Mouse (Mus musculus): ENCODE data around the gene Kcnmb1. TPM values are rescaled to one million over a fixed set of nuclear protein-coding genes. Genes with fewer than 3 reads are reported as not detected.

Gene Kcnmb1
- polyA plus RNA-seq (2012): not detected in 2 replicates

DNA sequence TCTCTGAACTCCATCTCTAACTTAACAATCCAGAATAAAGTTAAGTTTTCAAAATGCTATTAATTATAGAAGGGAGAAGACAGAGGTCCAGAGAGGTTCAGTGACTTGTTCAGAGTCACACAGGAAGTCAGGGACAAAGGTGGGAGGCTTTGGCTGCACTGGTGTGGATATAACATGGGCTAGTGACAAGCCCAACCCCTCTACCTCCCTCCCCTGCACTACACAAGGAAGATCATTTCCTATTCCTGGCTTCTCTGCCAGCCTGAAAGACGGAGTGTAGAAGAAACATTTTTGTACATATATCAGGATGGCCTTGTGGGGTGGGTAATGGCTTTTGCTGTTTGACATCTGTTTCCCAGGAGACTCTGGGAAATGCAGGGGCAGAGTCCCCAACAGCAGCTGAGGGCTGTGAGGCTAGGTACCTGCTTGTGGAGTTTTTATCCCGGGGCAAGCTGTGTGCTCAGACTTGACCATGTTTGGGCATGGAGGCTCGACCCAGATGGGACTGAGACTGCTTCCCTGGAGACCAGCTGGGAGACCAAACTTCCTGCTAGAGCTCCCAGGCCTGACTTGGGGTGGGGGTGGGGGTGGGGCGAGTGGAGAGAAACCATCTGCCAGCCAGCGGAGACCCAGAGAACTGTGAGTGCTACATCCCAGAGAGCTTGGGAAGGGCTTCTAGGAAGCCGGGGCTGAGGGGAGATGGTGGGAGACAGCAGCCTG lies at the start of gene Kcnmb1:
Gene Kcnmb1 (plus strand): TSS at position 326 of the 720 bp plus-strand sequence.
- TF ChIP-seq GATA1 (IDR thresholded peaks at IDR 0.05; ENCODE audit: low read length): no peak

DNA sequence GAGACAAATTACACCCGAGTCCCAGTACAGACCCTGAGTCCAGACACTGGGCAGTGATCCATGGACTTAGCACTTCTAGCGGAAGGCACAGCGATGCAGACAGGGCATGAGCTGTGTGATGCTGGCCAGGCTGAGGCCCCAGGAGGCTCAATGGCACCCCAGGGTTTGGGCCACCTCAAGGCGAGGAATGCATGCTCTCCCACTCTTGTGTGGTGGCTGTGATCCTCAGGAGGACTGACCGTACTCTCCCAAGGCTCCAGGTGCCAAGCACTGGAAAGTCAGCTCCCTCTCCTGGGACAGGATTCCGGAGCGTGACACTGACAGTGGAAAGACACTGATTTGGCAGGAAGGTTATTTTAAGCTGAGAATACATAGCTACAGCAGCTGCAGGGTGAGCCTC lies 49.8 kb upstream of the Kcnmb1 start:
- no peak for TF ChIP-seq GATA1 (IDR thresholded peaks at IDR 0.05; ENCODE audit: low read length)

- no peak for TF ChIP-seq GATA1 (IDR thresholded peaks at IDR 0.05; ENCODE audit: low read length)
Measured at GRCm38 (mm10) chr11:33914216-33914615, 48.6 kb upstream of the Kcnmb1 start.

DNA sequence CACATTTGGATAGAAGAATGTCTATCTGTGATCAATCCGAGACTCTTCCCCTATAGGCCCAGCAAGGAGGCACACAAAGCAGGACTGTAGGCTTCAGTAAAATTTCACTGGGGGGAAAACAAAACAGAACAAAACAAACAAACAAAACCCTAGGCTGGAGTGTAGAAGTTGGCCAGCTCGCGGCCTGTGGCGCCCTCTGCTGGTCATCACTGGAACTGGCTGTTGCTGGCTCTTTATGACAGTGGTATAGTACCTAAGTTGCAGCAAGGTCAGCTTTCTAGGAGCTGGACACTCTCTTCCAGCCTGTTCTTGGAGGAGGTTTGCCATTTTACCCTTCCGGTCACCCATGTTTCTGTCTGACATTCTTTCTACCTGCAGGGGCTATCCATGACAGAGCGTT lies 45.2 kb upstream of the Kcnmb1 start:
- no peak for TF ChIP-seq GATA1 (IDR thresholded peaks at IDR 0.05; ENCODE audit: low read length)

GRCm38 (mm10) chr11:33918424-33918823 lies 44.4 kb upstream of the Kcnmb1 start:
- no peak for TF ChIP-seq GATA1 (IDR thresholded peaks at IDR 0.05; ENCODE audit: low read length)

GRCm38 (mm10) chr11:33919826-33920225 lies 43.0 kb upstream of the Kcnmb1 start:
- no peak for TF ChIP-seq GATA1 (IDR thresholded peaks at IDR 0.05; ENCODE audit: low read length)

- TF ChIP-seq GATA1 (IDR thresholded peaks at IDR 0.05; ENCODE audit: low read length): no peak
Measured at GRCm38 (mm10) chr11:33921451-33921850, 41.4 kb upstream of the Kcnmb1 start.

DNA sequence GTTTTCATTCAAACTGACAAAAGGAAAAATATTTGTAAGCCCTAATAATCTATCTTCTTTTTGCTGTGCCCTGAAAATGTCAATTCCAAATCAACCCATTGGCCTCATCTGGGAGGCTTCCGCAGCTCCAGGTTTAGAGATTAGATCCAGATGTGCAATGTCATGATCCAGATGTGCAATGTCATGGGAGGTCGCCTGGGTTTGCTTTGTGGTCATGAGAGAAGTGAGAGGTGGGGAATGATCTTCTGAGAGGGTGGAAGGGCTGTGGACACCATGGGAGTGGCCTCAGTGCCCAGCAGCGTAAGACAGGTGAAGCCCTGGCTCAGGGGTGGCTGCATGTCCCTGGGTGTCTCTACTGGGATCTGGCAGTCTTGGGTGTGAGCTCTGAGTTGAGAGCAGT lies 39.8 kb upstream of the Kcnmb1 start:
- TF ChIP-seq GATA1 (IDR thresholded peaks at IDR 0.05; ENCODE audit: low read length): no peak

DNA sequence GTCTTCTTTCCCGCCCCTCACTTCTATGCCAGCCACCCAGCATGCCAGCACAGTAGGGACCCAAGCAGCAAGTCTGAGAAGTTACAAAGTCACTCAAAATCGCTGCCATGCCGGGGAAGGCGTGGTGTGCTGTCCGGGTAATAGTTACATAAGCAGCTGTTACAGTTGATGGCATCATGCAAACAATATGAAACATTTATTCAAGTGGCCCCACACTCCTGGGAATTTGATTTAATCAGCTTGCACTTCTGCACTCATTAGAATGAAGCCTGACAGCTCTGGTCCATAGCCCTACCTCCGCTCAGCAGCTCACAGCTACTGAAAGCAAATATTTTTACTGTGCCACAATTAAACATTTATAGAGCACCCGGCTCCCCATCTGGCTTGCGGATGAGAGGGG lies 37.0 kb upstream of the Kcnmb1 start:
- no peak for TF ChIP-seq GATA1 (IDR thresholded peaks at IDR 0.05; ENCODE audit: low read length)

- no peak for TF ChIP-seq GATA1 (IDR thresholded peaks at IDR 0.05; ENCODE audit: low read length)
Measured at GRCm38 (mm10) chr11:33926551-33926950, 36.3 kb upstream of the Kcnmb1 start.

GRCm38 (mm10) chr11:33927321-33927720 lies 35.5 kb upstream of the Kcnmb1 start:
- TF ChIP-seq GATA1 (IDR thresholded peaks at IDR 0.05; ENCODE audit: low read length): no peak

- no peak for TF ChIP-seq GATA1 (IDR thresholded peaks at IDR 0.05; ENCODE audit: low read length)
Measured at GRCm38 (mm10) chr11:33927836-33928235, 35.0 kb upstream of the Kcnmb1 start.

- TF ChIP-seq GATA1 (IDR thresholded peaks at IDR 0.05; ENCODE audit: low read length): no peak
Measured at GRCm38 (mm10) chr11:33928658-33929057, 34.2 kb upstream of the Kcnmb1 start.

- no peak for TF ChIP-seq GATA1 (IDR thresholded peaks at IDR 0.05; ENCODE audit: low read length)
Measured at GRCm38 (mm10) chr11:33929412-33929811, 33.4 kb upstream of the Kcnmb1 start.

DNA sequence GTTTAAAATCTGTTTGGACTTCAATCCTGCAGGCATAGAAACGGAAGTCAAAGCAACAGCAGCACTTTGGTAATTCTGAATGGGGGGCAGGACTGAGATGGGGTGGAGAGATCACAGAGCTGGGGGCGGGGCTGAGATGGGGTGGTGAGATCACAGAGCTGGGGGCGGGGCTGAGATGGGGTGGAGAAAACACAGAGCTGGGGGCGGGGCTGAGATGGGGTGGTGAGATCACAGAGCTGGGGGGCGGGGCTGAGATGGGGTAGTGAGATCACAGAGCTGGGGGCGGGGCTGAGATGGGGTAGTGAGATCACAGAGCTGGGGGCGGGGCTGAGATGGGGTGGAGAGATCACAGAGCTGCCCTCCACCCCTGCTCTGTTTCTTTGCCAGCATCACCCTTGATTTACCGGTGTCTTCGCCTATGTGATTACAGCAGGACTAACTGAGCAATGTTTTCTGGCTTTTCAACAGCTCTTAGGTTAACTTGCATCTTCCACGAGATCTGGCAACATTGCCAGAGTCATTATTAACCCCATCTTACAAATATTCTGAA lies 30.9 kb upstream of the Kcnmb1 start:
- TF ChIP-seq GATA1 (IDR thresholded peaks at IDR 0.05; ENCODE audit: low read length): no peak

GRCm38 (mm10) chr11:33932386-33933111 lies 30.3 kb upstream of the Kcnmb1 start:
- no peak for TF ChIP-seq GATA1 (IDR thresholded peaks at IDR 0.05; ENCODE audit: low read length)

- no peak for TF ChIP-seq GATA1 (IDR thresholded peaks at IDR 0.05; ENCODE audit: low read length)
Measured at GRCm38 (mm10) chr11:33934286-33934685, 28.5 kb upstream of the Kcnmb1 start.
